Mouse (Mus musculus) midbrain, embryonic 14.5 days (tissue): ENCODE measurements at regions not wholly inside any gene's neighbourhood (a gene's known extent, or its start where the extent isn't known, plus 50 kb on each side); places are given as distances from the start of the nearest gene placed in this dataset.
"Not testable (repeated sequence)": the region's sequence is repeated elsewhere in the genome, so short reads cannot be mapped to it uniquely, and the experiment has no call there.

Experiments
- ATAC-seq: fragments of 200-750 bp; cut with Nextera tagmentation; 2 replicates; pipeline ENCODE4 v1.8.0; 2017; ENCODE audit warnings: moderate number of reproducible peaks, moderate library complexity; ENCODE audit not compliant: low FRiP score, low TSS enrichment
- DNase-seq: peaks from one replicate; pipeline ENCODE4 v3.0.0-alpha.2; 2015
- H3K27ac ChIP-seq: fragments of 300-500 bp; sonication (generic); replicated peaks from 2 replicates; pipeline ENCODE4 v1.5.1; 2014; ENCODE audit warnings: mild to moderate bottlenecking, low read depth, low read length, moderate library complexity
- H3K27me3 ChIP-seq: fragments of 300-500 bp; sonication (generic); 2 replicates; pipeline ENCODE4 v1.6.1; 2014; ENCODE audit warnings: low read length, control low read depth, mixed read lengths; ENCODE audit not compliant: control insufficient read depth, insufficient read depth
- H3K36me3 ChIP-seq: fragments of 300-500 bp; sonication (generic); 2 replicates; pipeline ENCODE4 v1.6.1; 2014; ENCODE audit warnings: low read length, control low read depth; ENCODE audit not compliant: control insufficient read depth, insufficient read depth
- H3K4me1 ChIP-seq: fragments of 300-500 bp; sonication (generic); 2 replicates; pipeline ENCODE4 v1.6.1; 2014; ENCODE audit warnings: mild to moderate bottlenecking, antibody characterized with exemption, low read length, control low read depth; ENCODE audit not compliant: control insufficient read depth, insufficient read depth
- H3K4me2 ChIP-seq: fragments of 300-500 bp; sonication (generic); 2 replicates; pipeline ENCODE4 v1.6.1; 2014; ENCODE audit warnings: mild to moderate bottlenecking, low read length, moderate library complexity
- H3K4me3 ChIP-seq: fragments of 300-500 bp; sonication (generic); replicated peaks from 2 replicates; pipeline ENCODE4 v1.5.1; 2014; ENCODE audit warnings: low read depth, low read length
- H3K9ac ChIP-seq: fragments of 300-500 bp; sonication (generic); replicated peaks from 2 replicates; pipeline ENCODE4 v1.6.1; 2014; ENCODE audit warnings: mild to moderate bottlenecking, low read length, moderate library complexity
- H3K9me3 ChIP-seq: fragments of 300-500 bp; sonication (generic); 2 replicates; pipeline ENCODE4 v1.6.1; 2016; ENCODE audit warnings: low read length, control low read depth, mixed read lengths; ENCODE audit not compliant: control insufficient read depth
- WGBS: fragments of 180-500 bp; shearing (Covaris S2); extraction: QIAGEN DNeasy Blood & Tissue Kit; methylation state at CpG from one replicate; pipeline ENCODE4 v1.1.7; 2014; 5-methylcytosine and 5-hydroxymethylcytosine counted together

GRCm38 (mm10) chr9:11107828-11108227, 203.3 kb upstream of the Cntn5 start:
- H3K4me2 ChIP-seq, H3K9ac ChIP-seq, H3K27me3 ChIP-seq, DNase-seq, H3K27ac ChIP-seq, H3K36me3 ChIP-seq, ATAC-seq, H3K9me3 ChIP-seq, H3K4me1 ChIP-seq, H3K4me3 ChIP-seq: not testable (repeated sequence)
- 76% methylated on average over 3 of the region's 3 CpGs for WGBS

- 94% methylated on average over 1 of the region's 1 CpGs for WGBS
- ATAC-seq, H3K27ac ChIP-seq, H3K9me3 ChIP-seq, H3K4me1 ChIP-seq, H3K4me2 ChIP-seq, H3K9ac ChIP-seq, H3K27me3 ChIP-seq, H3K36me3 ChIP-seq, DNase-seq, H3K4me3 ChIP-seq: not testable (repeated sequence)
Observed at GRCm38 (mm10) chr9:11107212-11107611, 202.6 kb upstream of the Cntn5 start.

GRCm38 (mm10) chr9:11106268-11106667, 201.7 kb upstream of the Cntn5 start:
- Histone ChIP-seq H3K4me2 (no peak overlapping the region), H3K36me3 (no peaks in the 10 kb centered on the region), H3K9me3 (no peaks in the 10 kb centered on the region), H3K4me3 (no peak overlapping the region), H3K27ac (no peak overlapping the region), H3K4me1 (no peaks in the 10 kb centered on the region), H3K27me3 (no peaks in the 10 kb centered on the region), H3K9ac (no peak overlapping the region)
- DNase-seq, result no peak
- 91% methylated on average over 2 of the region's 2 CpGs for WGBS
- no peak for ATAC-seq

- Histone ChIP-seq H3K27me3 (no peaks in the 10 kb centered on the region), H3K9me3 (no peaks in the 10 kb centered on the region), H3K4me1 (no peaks in the 10 kb centered on the region), H3K36me3 (no peaks in the 10 kb centered on the region), H3K4me2 (no peak overlapping the region), H3K4me3 (no peak overlapping the region), H3K9ac (no peak overlapping the region), H3K27ac (no peak overlapping the region)
- WGBS, result 83% methylated on average over 4 of the region's 4 CpGs
- ATAC-seq (no peak), DNase-seq (no peak)
Observed at GRCm38 (mm10) chr9:11103448-11103847, 198.9 kb upstream of the Cntn5 start.

GRCm38 (mm10) chr9:11092874-11093273, 188.3 kb upstream of the Cntn5 start:
- 86% methylated on average over 1 of the region's 1 CpGs for WGBS
- Histone ChIP-seq H3K4me3 (no peak overlapping the region), H3K27me3 (no peaks in the 10 kb centered on the region), H3K9me3 (no peaks in the 10 kb centered on the region), H3K4me2 (no peak overlapping the region), H3K9ac (no peak overlapping the region), H3K36me3 (no peaks in the 10 kb centered on the region), H3K4me1 (no peaks in the 10 kb centered on the region), H3K27ac (no peak overlapping the region)
- ATAC-seq (no peak), DNase-seq (no peak)

- not testable (repeated sequence) for DNase-seq, ATAC-seq, H3K4me2 ChIP-seq, H3K9ac ChIP-seq, H3K4me1 ChIP-seq, H3K27ac ChIP-seq, H3K9me3 ChIP-seq, H3K27me3 ChIP-seq, H3K4me3 ChIP-seq, H3K36me3 ChIP-seq
- WGBS, result 60% methylated on average over 2 of the region's 2 CpGs
Observed at GRCm38 (mm10) chr9:11067125-11067524, 162.6 kb upstream of the Cntn5 start.

GRCm38 (mm10) chr9:11062856-11063255, 158.3 kb upstream of the Cntn5 start:
- Histone ChIP-seq H3K27me3 (no peaks in the 10 kb centered on the region), H3K27ac (no peak overlapping the region), H3K9me3 (no peaks in the 10 kb centered on the region), H3K4me3 (no peak overlapping the region), H3K36me3 (no peaks in the 10 kb centered on the region), H3K4me2 (no peak overlapping the region), H3K9ac (no peak overlapping the region), H3K4me1 (no peaks in the 10 kb centered on the region)
- WGBS, result 77% methylated on average over 1 of the region's 1 CpGs
- ATAC-seq (no peak), DNase-seq (no peak)
